Mouse (Mus musculus) urinary bladder, postnatal 25 days (tissue): Measurements from ENCODE around the gene C9.

Experiments used
- DNase-seq: peaks from one replicate; pipeline ENCODE4 v3.0.0; 2022; ENCODE audit warnings: low spot score

The C9 gene

DNA sequence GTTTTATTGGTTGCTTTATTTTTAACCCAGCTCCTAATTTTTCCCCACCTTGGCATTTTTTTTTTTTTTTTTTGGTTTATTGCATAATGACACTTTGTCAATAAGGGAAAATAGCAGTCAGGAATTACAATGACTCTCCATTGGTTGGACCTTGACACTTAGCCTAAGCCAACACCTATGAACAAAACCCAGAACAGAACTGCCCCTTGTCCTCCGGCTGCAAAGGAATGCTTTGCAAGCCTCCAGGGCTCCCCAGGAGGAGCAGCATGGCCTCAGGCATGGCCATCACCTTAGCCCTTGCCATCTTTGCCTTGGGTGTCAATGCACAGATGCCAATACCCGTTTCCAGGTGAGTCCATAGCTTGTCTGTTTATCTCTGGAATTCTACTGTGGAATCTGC is at the start of gene C9:
Gene C9 (plus strand): TSS at position 193 of the 400 bp plus-strand sequence.
- no peak for DNase-seq

- DNase-seq = no peak
Observed at GRCm38 (mm10) chr15:6398211-6398610, 46.9 kb upstream of the C9 start.

- no peak for DNase-seq
Observed at GRCm38 (mm10) chr15:6398881-6399280, 46.2 kb upstream of the C9 start.

- no peak for DNase-seq
Observed at GRCm38 (mm10) chr15:6400115-6400514, 45.0 kb upstream of the C9 start.

- no peak for DNase-seq
Observed at GRCm38 (mm10) chr15:6402433-6402832, 42.7 kb upstream of the C9 start.

- DNase-seq = no peak
Observed at GRCm38 (mm10) chr15:6404172-6404571, 41.0 kb upstream of the C9 start.

- no peak for DNase-seq
Observed at GRCm38 (mm10) chr15:6406771-6407170, 38.4 kb upstream of the C9 start.

GRCm38 (mm10) chr15:6409031-6409430 is 36.1 kb upstream of the C9 start:
- no peak for DNase-seq

DNA sequence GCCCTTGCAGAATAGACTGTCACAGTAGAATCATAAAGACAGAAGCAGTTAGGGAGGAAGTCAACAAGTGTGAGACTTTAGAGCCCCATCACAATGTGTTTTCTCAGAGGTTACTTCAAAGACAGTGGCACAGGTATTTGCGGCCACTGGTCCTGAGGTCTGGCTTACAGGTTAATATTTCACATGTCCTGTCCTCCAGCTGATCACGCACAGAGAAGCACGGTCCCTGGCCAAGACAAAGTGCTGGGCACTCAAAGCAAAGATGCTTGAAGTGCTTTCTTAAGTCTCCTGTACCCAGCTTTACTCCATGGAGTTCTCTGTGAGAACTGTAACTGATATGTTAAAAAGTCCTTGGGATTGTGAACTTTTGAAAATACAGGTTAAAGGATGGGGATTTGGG is 35.0 kb upstream of the C9 start:
- no peak for DNase-seq

DNA sequence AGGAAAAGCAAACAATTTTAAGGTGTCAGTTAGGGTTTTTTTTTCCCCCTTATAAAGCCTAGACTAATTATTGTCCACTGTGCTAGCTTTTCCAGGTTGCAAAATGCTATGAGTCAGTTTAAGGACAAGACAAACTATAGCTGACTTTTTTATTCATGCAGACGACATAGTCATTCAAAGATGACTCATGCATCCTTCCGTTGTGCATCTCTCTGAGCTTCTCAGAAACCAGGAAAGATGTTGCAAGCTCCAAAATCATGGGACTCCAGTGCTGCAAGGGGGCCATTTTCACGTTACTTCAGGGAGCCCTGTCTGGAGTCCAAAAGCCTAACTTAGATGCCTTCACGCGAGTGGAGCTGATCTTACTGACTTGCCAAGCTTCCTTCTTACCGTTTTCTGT is 33.8 kb upstream of the C9 start:
- no peak for DNase-seq

DNA sequence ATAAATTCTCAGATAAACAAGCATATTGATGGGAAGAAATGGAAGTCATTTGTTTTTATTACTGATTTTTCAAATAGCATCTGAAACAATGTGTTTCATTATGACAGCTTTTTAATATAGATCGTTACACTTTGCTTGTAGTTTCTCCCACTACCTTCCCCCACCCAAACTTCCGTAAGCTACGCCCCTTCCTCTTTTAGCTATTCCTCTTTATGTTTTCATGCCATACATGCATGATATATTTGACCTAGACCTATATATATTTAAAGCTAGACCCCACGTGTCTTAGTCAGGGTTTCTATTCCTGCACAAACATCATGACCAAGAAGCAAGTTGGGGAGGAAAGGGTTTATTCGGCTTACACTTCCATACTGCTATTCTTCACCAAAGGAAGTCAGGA is 29.8 kb upstream of the C9 start:
- DNase-seq = no peak

GRCm38 (mm10) chr15:6431777-6432176 is 13.3 kb upstream of the C9 start:
- no peak for DNase-seq

DNA sequence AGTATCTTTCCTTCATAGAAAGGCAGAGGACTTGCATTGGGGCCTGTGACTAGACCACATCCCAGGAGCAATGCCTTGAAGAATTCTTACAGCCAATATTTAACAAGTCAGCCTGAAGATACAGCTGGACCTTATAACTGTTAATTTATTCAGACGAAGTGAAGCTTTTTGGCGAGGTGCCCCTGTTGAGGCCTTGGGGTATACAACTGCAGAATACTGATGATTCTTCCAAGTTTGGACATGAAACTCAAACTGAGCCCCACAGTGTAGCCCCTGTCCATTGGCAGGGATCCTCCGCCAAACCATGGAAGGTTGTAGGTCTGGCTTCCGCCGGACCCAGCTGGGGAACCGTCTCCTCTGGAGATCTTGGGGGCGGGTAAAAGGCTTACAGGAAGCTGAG is 12.7 kb upstream of the C9 start:
- no peak for DNase-seq

GRCm38 (mm10) chr15:6435281-6435680 is 9.8 kb upstream of the C9 start:
- no peak for DNase-seq

DNA sequence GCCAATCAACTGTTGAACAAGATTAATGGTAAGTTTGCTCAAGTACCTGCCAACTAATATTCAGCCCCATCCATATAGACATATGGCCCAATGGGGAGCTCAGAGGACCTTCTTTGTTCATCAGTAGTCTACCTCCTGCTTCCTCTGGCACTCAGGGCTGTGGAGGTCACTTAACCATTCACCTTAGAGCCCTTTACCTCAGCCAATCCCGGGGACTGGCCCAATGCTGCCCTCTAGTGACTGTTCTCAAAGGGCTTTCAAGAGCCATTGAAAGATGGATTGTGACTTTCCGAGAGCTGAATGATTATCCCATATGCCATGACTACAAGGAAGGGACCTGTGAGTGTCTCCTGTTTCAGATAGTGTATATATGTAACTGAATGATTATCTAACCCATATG is 9.4 kb upstream of the C9 start:
- DNase-seq = peak; percentile 52

GRCm38 (mm10) chr15:6438685-6439084 is 6.4 kb upstream of the C9 start:
- no peak for DNase-seq

DNA sequence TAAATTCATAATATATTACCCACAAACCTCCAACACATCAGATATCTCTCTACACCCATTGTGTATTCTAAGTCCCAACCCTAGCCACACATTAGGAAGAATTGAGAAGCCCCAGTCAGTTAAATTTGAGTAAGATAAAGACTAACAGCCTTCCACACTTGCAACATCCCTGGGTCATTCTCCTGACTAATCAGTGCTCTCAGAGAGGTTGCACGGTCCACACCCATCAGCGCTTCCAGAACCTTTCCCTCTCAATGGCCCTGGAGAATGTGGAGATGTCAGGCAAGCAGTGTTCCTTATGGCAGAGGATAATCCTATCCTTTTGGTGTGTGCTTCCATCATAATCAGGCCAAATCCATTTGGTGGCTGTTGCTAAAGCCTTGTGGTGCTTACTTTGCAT is 675 bp upstream of the C9 start:
- no peak for DNase-seq

DNA sequence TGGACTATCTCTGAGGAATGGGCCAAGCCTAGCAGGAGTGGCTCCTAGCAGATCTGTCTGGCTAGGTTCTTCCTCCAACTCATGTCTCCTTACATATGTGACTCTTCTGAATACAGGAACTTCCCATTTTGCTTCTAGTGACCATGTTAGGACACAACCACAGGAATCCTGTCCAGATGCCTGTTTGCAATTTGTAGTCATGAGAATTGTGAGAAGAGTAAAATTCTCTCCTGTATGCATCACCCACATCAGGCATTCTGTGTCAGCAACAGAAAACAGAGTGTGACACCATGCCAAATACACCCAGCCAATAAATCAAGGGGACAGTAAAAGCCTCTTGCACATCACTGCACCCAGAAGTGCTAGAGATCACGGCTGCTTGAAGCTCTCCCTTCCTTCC is 1.1 kb downstream of the C9 start:
- DNase-seq = no peak

DNA sequence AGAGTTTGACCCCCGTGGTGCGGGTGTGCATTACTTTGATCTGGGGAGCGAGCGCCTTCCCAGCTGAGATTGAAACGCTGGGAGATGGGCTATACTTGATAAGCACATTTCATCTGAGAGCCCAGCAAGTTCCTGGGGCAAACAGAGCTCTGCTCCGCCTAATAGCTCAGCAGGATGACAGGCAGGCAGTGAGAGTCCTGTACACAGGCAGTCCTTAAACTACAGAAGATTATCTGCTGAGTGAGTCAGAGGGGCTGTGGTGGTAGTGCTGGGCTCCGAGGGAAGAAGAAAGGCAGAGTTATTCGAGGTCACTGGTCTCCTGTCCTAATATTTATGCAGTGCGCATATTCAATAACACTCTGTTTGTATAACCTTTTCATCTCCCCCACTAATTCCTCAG is 3.8 kb downstream of the C9 start:
- no peak for DNase-seq

DNA sequence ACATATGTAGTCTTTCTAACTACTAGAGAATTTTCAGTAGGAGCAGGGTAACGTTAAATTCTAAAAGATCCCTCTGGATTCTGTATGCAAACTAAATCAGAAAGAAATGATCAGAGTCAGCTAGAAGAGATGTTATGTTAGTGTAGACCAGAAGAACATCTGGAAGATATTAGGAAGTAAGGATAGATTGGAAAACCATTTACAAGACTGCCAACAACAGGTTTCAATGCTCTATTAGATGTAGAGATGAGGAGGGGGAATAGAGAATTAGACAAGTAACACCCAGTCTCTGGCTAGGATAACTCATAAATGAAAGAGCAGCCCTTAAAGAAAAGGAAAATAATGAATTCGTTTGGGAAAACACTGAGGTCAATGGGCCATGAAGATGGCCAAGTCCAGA is 9.3 kb downstream of the C9 start:
- DNase-seq = no peak

- DNase-seq = no peak
Observed at GRCm38 (mm10) chr15:6461381-6461780, 16.3 kb downstream of the C9 start.

GRCm38 (mm10) chr15:6463361-6463923 is 18.3 kb downstream of the C9 start:
- DNase-seq = no peak

GRCm38 (mm10) chr15:6466995-6467394 is 21.9 kb downstream of the C9 start:
- no peak for DNase-seq

DNA sequence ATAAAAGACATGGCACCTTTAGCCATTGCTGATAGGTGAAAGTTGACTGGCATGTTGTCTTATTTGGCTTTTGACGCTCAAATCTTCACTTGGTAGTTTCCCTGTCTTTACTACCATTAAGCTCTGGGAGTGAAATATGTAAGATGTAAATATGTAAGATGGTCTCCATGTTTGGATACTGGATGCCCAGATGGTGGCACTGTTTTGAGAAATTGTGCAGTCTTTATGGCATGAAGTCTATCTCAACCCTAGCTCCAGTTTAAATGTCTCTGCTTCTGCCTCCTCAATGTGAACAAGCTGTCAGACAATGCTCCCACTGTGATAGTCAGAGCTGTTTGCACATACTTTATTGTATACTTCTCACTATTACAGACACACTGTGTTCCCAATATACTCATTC is 23.7 kb downstream of the C9 start:
- DNase-seq = no peak

GRCm38 (mm10) chr15:6469384-6469783 is 24.3 kb downstream of the C9 start:
- DNase-seq = no peak
